Mouse (Mus musculus): ENCODE measurements at regions not wholly inside any gene's neighbourhood (a gene's known extent, or its start where the extent isn't known, plus 50 kb on each side); places are given as distances from the start of the nearest gene placed in this dataset.

- DNase-seq (ENCODE audit: low read depth, low spot score) = no peak
Observed at GRCm38 (mm10) chr12:33714392-33714791, 213.8 kb upstream of the Ferd3l start.

DNA sequence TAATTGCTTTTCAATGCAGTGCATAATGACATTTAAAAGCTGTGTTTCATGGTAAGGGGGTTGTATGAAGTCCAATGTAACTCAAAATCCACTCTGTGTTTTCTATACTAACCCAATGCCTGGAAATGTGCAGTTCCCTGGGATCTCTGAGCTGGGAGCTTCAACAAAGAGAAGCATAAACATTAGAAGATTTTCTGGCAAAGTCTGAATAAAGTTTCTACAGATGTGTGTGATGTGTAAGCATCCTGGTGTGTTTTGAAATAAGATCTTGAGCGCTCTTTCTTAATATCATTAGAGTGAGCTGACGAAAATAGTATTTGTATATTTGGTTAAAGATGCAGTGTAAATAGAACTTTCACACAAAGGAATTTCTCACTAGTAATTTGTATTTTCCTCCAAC is 212.2 kb upstream of the Ferd3l start:
- no peak for DNase-seq (ENCODE audit: low read depth, low spot score)

GRCm38 (mm10) chr12:33717053-33717452 is 211.2 kb upstream of the Ferd3l start:
- no peak for DNase-seq (ENCODE audit: low read depth, low spot score)

- DNase-seq (ENCODE audit: low read depth, low spot score) = peak; percentile 40
Observed at GRCm38 (mm10) chr12:33717601-33718260, 210.5 kb upstream of the Ferd3l start.

GRCm38 (mm10) chr12:33719063-33719462 is 209.2 kb upstream of the Ferd3l start:
- no peak for DNase-seq (ENCODE audit: low read depth, low spot score)

GRCm38 (mm10) chr12:33731937-33732336 is 196.3 kb upstream of the Ferd3l start:
- no peak for DNase-seq (ENCODE audit: low read depth, low spot score)

DNA sequence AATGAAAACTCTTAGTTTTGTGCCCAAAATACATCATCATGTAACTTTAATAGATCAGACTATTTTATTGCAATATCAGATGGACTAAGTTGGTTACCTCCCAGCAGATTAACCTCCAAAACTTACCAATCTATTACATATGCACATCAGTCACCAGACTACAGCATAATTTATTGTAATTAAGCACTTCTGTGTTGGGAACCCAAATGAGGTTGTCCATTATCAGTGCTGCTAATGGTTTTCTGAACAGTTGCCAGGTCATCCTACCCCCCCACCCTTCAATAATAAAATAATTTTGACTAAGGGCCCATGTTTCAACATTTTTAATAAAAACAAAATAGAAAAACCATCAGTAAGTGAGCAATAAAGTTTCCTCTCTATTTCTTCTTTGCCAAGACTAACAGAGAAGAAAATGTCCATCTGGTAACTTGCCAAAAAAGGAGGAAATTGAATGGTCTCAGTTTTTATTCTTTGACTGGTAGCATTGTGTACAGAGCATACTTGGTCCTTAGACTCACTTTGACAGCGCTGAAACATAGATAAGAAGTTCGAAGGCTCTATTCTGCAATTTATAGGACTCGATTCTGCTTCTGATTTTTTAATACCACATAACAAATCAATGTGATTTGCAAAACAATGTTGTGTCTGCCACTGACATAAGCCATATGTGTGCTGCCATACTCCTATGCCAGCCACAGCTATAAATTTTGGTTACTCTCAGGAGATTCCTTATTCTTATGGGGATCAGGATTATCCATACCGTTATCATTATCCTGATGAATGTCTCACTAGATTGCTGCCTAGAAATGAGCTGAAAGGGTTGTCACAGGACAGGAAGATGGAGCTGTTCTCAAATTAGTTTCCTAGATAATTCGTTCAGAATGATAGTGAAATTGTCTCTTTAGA is 152.4 kb upstream of the Ferd3l start:
- no peak for DNase-seq (ENCODE audit: low read depth, low spot score)

GRCm38 (mm10) chr12:33778477-33778876 is 149.7 kb upstream of the Ferd3l start:
- DNase-seq (ENCODE audit: low read depth, low spot score) = no peak

DNA sequence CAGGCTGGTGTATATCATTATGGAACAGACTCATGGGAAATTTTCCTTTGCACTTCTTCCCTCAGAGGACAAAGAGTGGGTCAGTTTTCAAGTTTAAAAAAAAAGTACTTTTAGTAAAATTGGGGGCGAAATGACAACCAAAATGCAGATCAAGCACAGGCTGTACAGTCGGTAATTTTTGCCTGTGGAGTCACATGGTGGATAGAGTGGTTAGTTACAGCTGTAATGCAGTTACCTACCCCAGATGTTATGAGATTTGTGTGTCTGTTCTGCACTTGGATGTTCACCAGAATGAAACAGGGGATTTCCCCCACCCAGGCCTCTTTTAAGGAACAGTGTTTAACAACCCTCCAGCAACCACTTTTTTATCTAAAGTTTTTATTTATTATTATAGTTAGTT is 148.3 kb upstream of the Ferd3l start:
- no peak for DNase-seq (ENCODE audit: low read depth, low spot score)

DNA sequence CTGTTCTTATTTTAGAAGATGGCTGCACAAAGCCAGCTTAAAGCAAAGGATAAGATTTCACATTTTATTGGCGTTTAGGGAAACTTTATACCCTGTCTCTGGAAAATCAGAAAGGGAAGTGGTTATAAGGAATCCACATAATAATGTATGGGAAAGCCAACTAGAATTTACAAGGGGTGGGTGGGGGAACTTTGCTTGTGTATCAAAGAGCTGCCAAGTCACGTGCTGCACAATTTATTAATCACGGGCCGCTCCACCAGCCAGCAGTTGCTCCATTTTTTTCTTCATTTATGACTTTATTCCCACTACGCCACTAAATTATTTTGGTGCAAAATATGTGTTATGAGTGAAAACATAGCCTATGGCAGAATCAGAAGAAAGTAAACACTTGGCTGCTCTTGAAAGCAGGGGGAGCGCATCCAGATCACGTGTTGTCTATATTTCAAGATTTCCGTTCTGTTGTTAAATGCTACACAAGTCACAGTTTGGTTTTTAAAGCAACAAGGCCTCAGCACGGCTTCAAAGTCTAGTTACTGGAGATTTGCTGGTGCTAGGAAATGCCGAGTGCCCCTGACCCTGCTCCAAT is 123.9 kb upstream of the Ferd3l start:
- DNase-seq (ENCODE audit: low read depth, low spot score) = no peak

DNA sequence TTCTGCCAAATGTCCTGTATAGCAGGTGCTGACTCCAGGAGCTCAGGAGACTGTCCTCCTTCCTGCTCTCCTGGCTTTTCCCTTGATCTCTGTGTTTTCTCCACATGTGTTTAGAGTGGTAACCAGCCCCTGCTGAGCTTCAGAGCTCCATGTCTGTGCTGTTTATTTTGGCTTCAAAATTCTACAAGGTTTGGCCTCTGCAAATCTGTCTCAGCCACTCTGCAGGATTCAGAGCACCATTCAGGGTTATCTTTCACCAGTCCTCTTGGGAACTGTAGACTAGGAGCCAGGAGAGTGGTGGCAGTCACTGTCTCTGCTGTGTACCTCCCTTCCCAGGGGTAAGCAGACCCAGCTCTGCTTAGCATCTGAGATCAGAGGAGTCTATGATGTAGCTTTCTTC is 102.7 kb upstream of the Ferd3l start:
- DNase-seq (ENCODE audit: low read depth, low spot score) = no peak

GRCm38 (mm10) chr12:33849088-33849487 is 79.1 kb upstream of the Ferd3l start:
- DNase-seq (ENCODE audit: low read depth, low spot score) = no peak

DNA sequence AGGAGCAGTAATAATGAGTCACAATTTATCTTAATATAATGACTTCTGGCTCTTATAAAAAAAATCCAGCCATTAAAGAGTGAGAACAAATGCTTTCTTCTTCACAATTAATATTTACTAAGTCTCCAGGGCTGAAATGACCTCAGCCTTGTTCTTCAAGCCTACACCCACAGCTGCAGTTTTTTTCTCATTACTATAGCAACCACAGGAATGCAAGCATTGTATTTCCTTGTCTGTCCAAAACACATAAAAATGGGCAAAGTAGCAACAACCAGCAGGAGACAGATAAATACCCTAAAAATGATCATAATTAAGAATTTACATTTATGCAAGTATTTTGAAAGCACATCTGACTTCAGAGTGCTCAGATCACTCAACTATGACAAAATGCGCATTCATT is 76.5 kb upstream of the Ferd3l start:
- no peak for DNase-seq (ENCODE audit: low read depth, low spot score)
